Mouse (Mus musculus) hindbrain, postnatal 0 days (tissue): ENCODE data around the gene Eif4e3. TPM values are rescaled to one million over a fixed set of nuclear protein-coding genes. Genes with fewer than 3 reads are reported as not detected.

ENCODE experiments used
- ATAC-seq: fragments of 200-750 bp; cut with Nextera tagmentation; 2 replicates; pipeline ENCODE4 v1.8.0; 2017; ENCODE audit warnings: mild to moderate bottlenecking, moderate TSS enrichment, moderate library complexity
- DNase-seq: peaks from one replicate; pipeline ENCODE4 v3.0.0-alpha.2; 2015; ENCODE audit warnings: low spot score
- H3K27ac ChIP-seq: fragments of 300-500 bp; sonication (generic); 2 replicates; pipeline ENCODE4 v1.5.1; 2014; ENCODE audit warnings: mild to moderate bottlenecking
- H3K27me3 ChIP-seq: fragments of 300-500 bp; sonication (generic); 2 replicates; pipeline ENCODE4 v1.6.1; 2014; ENCODE audit warnings: low read length, mixed read lengths; ENCODE audit not compliant: insufficient read depth
- H3K36me3 ChIP-seq: fragments of 300-500 bp; sonication (generic); 2 replicates; pipeline ENCODE4 v1.6.1; 2014; ENCODE audit warnings: low read length, mixed read lengths; ENCODE audit not compliant: insufficient read depth
- H3K4me1 ChIP-seq: fragments of 300-500 bp; sonication (generic); 2 replicates; pipeline ENCODE4 v1.6.1; 2014; ENCODE audit warnings: antibody characterized with exemption, low read length, mixed read lengths; ENCODE audit not compliant: insufficient read depth
- H3K4me2 ChIP-seq: fragments of 300-500 bp; sonication (generic); 2 replicates; pipeline ENCODE4 v1.6.1; 2014; ENCODE audit warnings: low read depth, mild to moderate bottlenecking, low read length, moderate library complexity, mixed read lengths
- H3K4me3 ChIP-seq: fragments of 300-500 bp; sonication (generic); 2 replicates; pipeline ENCODE4 v1.5.1; 2014; ENCODE audit warnings: low read length
- H3K9ac ChIP-seq: fragments of 300-500 bp; sonication (generic); replicated peaks from 2 replicates; pipeline ENCODE4 v1.6.1; 2014; ENCODE audit warnings: mild to moderate bottlenecking, low read length, moderate library complexity, mixed read lengths
- H3K9me3 ChIP-seq: fragments of 300-500 bp; sonication (generic); 2 replicates; pipeline ENCODE4 v1.6.1; 2016; ENCODE audit warnings: low read length, mixed read lengths
- CTCF ChIP-seq: IDR thresholded peaks from 2 replicates; pipeline ENCODE4 v1.5.1; 2016; ENCODE audit warnings: antibody characterized with exemption, control low read depth, low read depth
- WGBS: fragments of 180-500 bp; shearing (Covaris S2); extraction: QIAGEN DNeasy Blood & Tissue Kit; methylation state at CpG from one replicate; pipeline ENCODE4 v1.1.7; 2014; 5-methylcytosine and 5-hydroxymethylcytosine counted together
- polyA plus RNA-seq: library from polyadenylated mRNA; unstranded; fragments of >200 nt; fragmentation: Nextera tagmentation; extraction: Ambion mirVana; gene quantifications from 2 replicates; pipeline ENCODE4 v1.2.1, GENCODE M21; 2015
- total RNA-seq: library from RNA; depleted of rRNA; stranded (reverse); fragments of >200 nt; gene quantifications from 2 replicates; pipeline ENCODE4 v1.2.3, GENCODE M21; 2014

The Eif4e3 gene
- total and polyA plus RNA-seq, 2 experiments from 2014 or later, result 6.5 to 6.7 TPM

DNA sequence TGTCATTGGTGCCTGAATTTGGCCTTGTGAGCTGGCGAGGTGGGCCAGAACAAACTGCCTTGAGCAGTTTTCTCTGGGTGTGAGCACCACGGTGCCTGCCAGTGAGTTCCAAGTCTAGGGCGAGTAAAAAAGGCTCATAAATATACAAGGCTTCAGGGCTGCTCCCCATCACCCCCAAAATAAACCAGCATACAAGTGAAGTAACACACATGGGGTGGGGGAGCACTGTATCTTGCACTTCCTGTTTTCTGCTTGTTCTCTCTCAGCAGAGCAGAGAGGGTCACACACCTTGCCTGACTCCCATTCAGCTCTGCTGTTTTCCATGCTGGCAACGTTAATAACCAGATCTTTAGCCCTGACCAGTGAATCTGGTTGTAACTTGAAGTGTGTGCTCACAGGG is 29.1 kb downstream of the Eif4e3 start:
- no peak overlapping the region for H3K27ac ChIP-seq
- TF ChIP-seq CTCF, result no peak
- no peak overlapping the region for H3K9ac ChIP-seq
- H3K4me2 ChIP-seq, result no peak overlapping the region
- WGBS, result 83% methylated on average over 4 of the region's 4 CpGs
- no peak overlapping the region for H3K4me3 ChIP-seq
- 0 out of 2 replicates have a peak, but pooled peaks cover 6% of the 10 kb centered on the region for H3K36me3 ChIP-seq
- no peaks in the 10 kb centered on the region for H3K4me1 ChIP-seq
- ATAC-seq (no peak), DNase-seq (no peak)
- no peaks in the 10 kb centered on the region for H3K9me3 ChIP-seq
- H3K27me3 ChIP-seq, result no peaks in the 10 kb centered on the region

DNA sequence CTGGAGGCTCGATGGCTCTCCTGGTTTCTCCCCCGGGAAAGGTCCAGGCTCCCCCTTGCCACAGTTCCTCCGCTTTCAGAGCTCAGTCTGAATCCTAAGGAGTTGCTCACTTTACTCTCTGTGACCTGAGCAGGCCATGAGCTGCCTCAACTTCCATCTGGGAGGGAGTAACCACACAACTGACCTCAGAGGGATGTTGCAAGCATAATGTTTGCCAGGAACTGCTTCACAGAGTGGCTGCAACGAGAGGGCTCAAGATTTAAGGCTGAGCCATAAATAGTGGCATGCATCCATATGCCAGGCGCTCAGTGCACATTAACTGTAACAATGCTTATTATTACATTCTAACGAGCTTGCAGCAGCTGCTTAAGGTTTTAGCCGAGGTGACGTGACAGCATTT is 29.8 kb downstream of the Eif4e3 start:
- H3K9ac ChIP-seq, result no peak overlapping the region
- no peak for TF ChIP-seq CTCF
- H3K4me2 ChIP-seq, result no peak overlapping the region
- H3K27ac ChIP-seq, result no peak overlapping the region
- no peak for DNase-seq
- no peaks in the 10 kb centered on the region for H3K27me3 ChIP-seq
- H3K9me3 ChIP-seq, result no peaks in the 10 kb centered on the region
- WGBS, result 52% methylated on average over 8 of the region's 8 CpGs
- no peaks in the 10 kb centered on the region for H3K4me1 ChIP-seq
- 0 out of 2 replicates have a peak, but pooled peaks cover 6% of the 10 kb centered on the region for H3K36me3 ChIP-seq
- no peak overlapping the region for H3K4me3 ChIP-seq
- ATAC-seq, result no peak

DNA sequence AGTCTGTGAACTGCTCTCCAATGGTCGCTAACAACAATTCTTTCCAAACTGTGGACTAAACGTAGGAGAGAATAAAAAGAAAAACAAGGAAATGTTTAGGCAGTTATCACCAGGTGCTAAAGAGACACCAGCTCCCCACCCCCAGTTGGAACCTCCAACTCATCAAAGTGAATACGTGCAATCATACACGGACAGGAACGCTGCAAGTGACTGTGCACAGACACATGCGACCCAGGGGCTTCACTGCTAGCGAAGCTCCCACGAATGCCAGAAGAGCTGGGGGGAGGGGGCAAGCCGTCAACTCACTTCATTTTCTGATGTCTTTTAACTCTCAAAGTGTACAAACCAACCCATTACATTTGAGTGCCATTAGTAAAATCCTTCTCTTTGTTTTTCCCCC is 30.4 kb downstream of the Eif4e3 start:
- 56% methylated on average over 9 of the region's 9 CpGs for WGBS
- no peak overlapping the region for H3K4me3 ChIP-seq
- no peak for ATAC-seq

DNA sequence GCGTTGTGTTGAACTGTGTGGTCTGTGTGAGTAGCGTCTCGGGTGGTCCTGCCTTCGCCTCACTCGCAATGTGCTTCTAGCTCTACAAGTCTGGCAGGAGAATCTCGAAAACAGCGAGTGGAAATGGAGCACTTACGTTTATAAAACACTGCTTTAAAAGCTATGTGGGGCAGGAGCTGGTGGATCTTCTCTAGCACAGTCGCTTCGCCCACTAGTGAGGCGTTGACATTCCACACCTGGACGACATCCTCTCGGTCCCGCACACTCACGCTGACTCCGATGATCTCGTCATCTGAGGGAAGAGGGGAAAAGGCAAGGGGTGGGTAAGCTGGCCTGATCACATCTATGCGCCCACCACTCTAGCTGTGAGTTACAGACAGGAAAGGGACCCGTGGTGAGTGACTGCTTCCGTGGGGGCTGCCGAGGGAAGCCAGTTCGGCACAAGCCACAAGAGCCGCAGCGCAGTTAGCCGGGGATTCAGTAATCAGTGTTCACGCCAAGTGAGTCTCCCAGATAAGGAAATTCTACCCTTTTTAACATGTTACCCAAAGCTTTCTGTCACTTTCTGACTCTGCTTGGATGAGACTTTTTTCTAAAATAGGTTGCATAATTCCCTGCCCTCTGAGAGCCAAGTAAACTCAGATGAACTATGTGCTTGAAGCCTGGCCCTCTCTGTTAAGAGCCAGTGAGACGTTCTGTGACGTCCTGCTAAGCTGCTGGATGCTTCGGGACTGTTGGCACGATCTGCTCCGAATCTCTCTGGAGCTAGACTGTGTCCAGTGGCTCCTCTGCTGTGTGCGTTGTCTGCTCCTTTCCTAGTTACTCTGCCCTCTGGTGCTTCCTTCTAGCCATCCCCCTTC is 34.2 kb downstream of the Eif4e3 start:
- Histone ChIP-seq H3K9me3 (no peaks in the 10 kb centered on the region), H3K27ac (no peak overlapping the region), H3K4me3 (no peak overlapping the region), H3K36me3 (no peaks in the 10 kb centered on the region; the same call in 1 of the 2 replicates), H3K4me1 (no peaks in the 10 kb centered on the region), H3K4me2 (no peak overlapping the region), H3K27me3 (no peaks in the 10 kb centered on the region), H3K9ac (no peak overlapping the region)
- TF ChIP-seq CTCF, result no peak
- no peak for DNase-seq
- ATAC-seq, result no peak
- WGBS, result 86% methylated on average over 32 of the region's 32 CpGs

More for the DNA sequence above, 30.4 kb downstream of the Eif4e3 start:
- Histone ChIP-seq H3K36me3 (0 out of 2 replicates have a peak, but pooled peaks cover 6% of the 10 kb centered on the region), H3K9ac (no peak overlapping the region), H3K27ac (no peak overlapping the region), H3K4me2 (no peak overlapping the region), H3K9me3 (no peaks in the 10 kb centered on the region), H3K27me3 (no peaks in the 10 kb centered on the region), H3K4me1 (no peaks in the 10 kb centered on the region)
- no peak for DNase-seq
- no peak for TF ChIP-seq CTCF

DNA sequence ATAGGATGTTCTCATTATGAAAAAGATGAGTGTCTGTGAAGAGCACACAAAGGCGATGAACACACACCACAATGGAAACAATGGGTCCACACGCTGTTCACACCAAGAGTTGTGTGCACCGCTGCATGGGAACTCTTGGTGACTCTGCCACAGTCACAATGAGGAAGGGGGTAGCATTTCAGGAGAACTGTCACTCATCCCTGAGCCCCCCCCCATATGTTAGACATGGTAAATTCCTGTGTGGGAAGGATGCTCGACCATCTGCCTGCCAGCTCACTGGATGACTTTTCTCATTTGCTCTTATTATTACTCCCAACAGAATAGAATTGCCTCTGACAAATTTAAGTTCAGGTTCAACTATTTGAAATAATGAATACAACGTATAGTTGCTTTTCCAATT is 34.9 kb downstream of the Eif4e3 start:
- 59% methylated on average over 5 of the region's 5 CpGs for WGBS
- H3K27ac ChIP-seq, result no peak overlapping the region

DNA sequence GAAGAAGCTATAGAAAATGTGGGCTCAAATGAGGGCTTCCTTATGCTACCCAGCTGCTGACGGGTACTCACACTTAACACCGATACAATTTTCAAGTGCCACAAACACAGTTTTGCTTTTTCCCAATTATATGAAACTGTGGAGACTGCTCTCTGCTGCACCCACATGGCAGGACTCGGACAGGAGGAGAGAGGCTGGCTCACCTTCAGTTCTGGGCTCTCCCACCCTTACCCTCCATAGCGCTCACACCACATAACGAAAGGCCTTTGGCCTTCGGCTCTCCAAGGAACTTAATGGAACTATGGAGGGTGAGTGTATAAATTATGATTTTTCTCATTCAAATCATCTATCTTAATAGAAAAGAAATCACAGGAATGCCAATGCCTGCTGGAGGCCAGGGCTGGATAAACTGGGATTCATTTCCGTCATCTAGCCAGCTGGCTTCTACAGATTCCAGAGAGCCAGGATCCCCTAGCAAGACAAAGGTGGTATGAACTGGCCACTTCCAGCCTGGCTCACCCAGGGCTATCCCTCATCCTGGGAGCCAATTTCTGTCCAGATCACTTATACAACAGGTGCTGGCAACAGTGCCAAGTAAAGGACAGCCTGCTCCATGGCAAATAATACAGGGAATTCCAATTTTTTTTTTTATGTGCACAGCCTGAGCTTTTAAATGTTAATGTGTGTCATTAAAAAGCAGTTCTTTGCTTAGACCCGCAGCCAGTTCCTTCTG is 36.7 kb downstream of the Eif4e3 start:
- 76% methylated on average over 8 of the region's 8 CpGs for WGBS
- ATAC-seq (peak; percentile 50; the same call in 1 of the 2 replicates), DNase-seq (no peak)
- Histone ChIP-seq H3K9me3 (no peaks in the 10 kb centered on the region), H3K36me3 (no peaks in the 10 kb centered on the region; the same call in 1 of the 2 replicates), H3K9ac (no peak overlapping the region), H3K4me1 (no peaks in the 10 kb centered on the region), H3K4me3 (no peak overlapping the region), H3K27me3 (no peaks in the 10 kb centered on the region), H3K4me2 (no peak overlapping the region), H3K27ac (no peak overlapping the region)
- TF ChIP-seq CTCF, result peak; percentile 42; the same call in 1 of the 2 replicates

More for the DNA sequence above, 34.9 kb downstream of the Eif4e3 start:
- ATAC-seq (no peak), DNase-seq (no peak)
- Histone ChIP-seq H3K4me2 (no peak overlapping the region), H3K27me3 (no peaks in the 10 kb centered on the region), H3K9ac (no peak overlapping the region), H3K4me1 (no peaks in the 10 kb centered on the region), H3K9me3 (no peaks in the 10 kb centered on the region), H3K4me3 (no peak overlapping the region), H3K36me3 (no peaks in the 10 kb centered on the region; the same call in 1 of the 2 replicates)
- no peak for TF ChIP-seq CTCF
